Mouse (Mus musculus): Measurements from ENCODE around the gene Aqp1.

GRCm38 (mm10) chr6:55323908-55324634 lies 12.2 kb upstream of the Aqp1 start:
- TF ChIP-seq CTCF (IDR thresholded peaks at IDR 0.05; ENCODE audit: extremely low read depth, insufficient read depth, insufficient read length, insufficient replicate concordance) (no peak), POLR2A (IDR thresholded peaks at IDR 0.05; ENCODE audit: low read depth, low read length) (no peak)
